Mouse (Mus musculus) gastrocnemius, adult 2 months (tissue): Measurements from ENCODE around the gene Ier3. TPM values are rescaled to one million over a fixed set of nuclear protein-coding genes. Genes with fewer than 3 reads are reported as not detected.

Experiments used
- DNase-seq: peaks from one replicate; pipeline ENCODE4 v3.0.0; 2022
- H3K27ac ChIP-seq: fragments of 200-600 bp; 2 replicates; pipeline ENCODE4 v1.8.1; 2022; ENCODE audit warnings: mild to moderate bottlenecking
- H3K4me3 ChIP-seq: fragments of 200-600 bp; 2 replicates; pipeline ENCODE4 v1.8.1; 2022; ENCODE audit warnings: mild to moderate bottlenecking, moderate library complexity
- CTCF ChIP-seq: fragments of 200-600 bp; IDR thresholded peaks from 2 replicates; pipeline ENCODE4 v1.8.1; 2022; ENCODE audit warnings: antibody characterized with exemption, mild to moderate bottlenecking, moderate library complexity
- intact Hi-C: fragments of 180-260 bp; cut with DNase I; formaldehyde crosslinking; loops from one replicate; pipeline ENCODE4 v1.15.1; 2025
- total RNA-seq, 2 experiments: library from RNA; stranded (reverse); gene quantifications; 2 replicates each; pipeline ENCODE4 v1.2.3; 2021

The Ier3 gene
- total RNA-seq, 2 experiments from 2014 or later: 4.4 to 8.6 TPM

GRCm38 (mm10) chr17:35790933-35791332, 30.6 kb upstream of the Ier3 start:
- Histone ChIP-seq H3K27ac (no peak overlapping the region), H3K4me3 (no peak overlapping the region)
- intact Hi-C loops: no loop called here
- DNase-seq: no peak
- no peak for TF ChIP-seq CTCF

- intact Hi-C loops: no loop called here
- Histone ChIP-seq H3K27ac (no peak overlapping the region), H3K4me3 (no peak overlapping the region)
- DNase-seq: no peak
- TF ChIP-seq CTCF: no peak
These were observed 28.6 kb upstream of the Ier3 start for GRCm38 (mm10) chr17:35792837-35793236.

GRCm38 (mm10) chr17:35795099-35795498, 26.4 kb upstream of the Ier3 start:
- H3K4me3 ChIP-seq: no peak overlapping the region
- intact Hi-C loops: no loop called here
- DNase-seq: no peak
- TF ChIP-seq CTCF: no peak
- H3K27ac ChIP-seq: no peak overlapping the region

GRCm38 (mm10) chr17:35795656-35796055, 25.8 kb upstream of the Ier3 start:
- no peak for TF ChIP-seq CTCF
- DNase-seq: no peak
- intact Hi-C loops: no loop called here
- H3K4me3 ChIP-seq: no peak overlapping the region
- no peak overlapping the region for H3K27ac ChIP-seq

DNA sequence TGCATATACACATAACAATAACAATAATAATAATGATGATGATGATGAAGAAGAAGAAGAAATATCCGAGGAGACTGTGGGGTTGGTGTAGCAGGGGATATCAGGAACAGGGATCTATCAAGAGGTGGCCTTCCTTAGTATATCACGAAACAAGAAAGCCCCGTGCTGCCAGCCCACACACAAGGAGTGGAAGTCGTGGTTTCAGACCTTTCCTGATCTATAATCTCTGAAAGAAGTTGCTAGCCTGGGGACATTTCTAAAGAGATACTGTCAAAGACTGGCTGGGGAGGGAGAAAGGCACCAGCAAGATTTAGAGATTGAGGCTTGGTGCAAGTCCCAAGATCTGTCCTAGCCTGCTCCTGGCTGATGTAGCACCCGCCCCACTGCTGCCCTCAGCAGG, 24.6 kb upstream of the Ier3 start:
- H3K4me3 ChIP-seq: no peak overlapping the region
- no peak overlapping the region for H3K27ac ChIP-seq
- intact Hi-C loops: no loop called here
- no peak for TF ChIP-seq CTCF
- no peak for DNase-seq

GRCm38 (mm10) chr17:35800905-35801304, 20.6 kb upstream of the Ier3 start:
- no peak overlapping the region for H3K4me3 ChIP-seq
- TF ChIP-seq CTCF: no peak
- H3K27ac ChIP-seq: no peak overlapping the region
- intact Hi-C loops: no loop called here
- DNase-seq: no peak

- peak; percentile 43 for DNase-seq
- Histone ChIP-seq H3K4me3 (no peak overlapping the region), H3K27ac (peak overlapping the region; percentile 17)
- no peak for TF ChIP-seq CTCF
- intact Hi-C loops: no loop called here
These were observed 18.5 kb upstream of the Ier3 start for GRCm38 (mm10) chr17:35803020-35803419.

DNA sequence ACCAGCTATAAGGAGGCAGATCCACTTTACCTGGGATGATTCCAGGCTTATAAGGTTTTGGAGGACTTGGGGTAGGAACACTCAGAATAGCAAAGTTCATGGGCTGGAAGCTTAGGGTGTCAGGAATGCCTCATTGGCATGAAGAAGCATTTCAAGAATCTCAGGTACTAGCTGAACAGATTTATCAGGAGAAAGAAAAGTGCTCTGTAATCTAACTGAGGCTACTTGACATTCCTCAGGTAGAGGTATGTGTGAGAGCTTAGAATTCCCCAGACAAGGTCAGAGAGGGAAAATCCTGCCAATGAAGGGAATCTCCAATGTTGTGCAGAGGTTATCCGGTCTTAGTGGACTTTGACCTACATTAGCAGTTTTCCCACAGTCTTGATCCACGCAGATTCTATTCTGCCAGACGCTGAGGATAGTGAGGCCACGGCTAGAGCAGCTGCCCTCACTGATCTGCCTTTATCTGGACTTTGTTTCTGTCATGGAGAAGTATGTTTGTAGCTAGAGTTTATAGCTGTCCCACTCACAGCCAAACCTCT, 17.6 kb upstream of the Ier3 start:
- intact Hi-C loops: no loop called here
- no peak for DNase-seq
- Histone ChIP-seq H3K4me3 (no peak overlapping the region), H3K27ac (no peak overlapping the region)
- no peak for TF ChIP-seq CTCF

DNA sequence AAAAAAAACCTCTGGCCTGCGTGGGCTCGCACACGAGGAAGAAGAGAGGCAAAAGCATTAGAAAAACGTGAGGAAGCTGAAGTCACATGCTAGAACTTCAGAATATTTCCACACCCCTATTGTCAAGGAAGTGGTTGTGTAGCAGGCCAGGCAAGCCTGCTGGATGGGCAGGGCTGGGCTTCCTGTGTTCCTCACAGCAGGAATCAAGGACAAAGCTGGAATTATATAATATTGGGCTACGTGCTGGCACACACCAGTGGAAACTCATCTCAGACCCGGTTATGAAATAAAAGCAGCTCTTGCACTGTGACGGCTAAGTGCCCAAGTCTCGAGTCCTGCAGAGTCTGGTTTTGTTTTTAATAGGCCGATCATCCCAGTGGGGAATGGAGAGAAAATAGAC, 13.4 kb upstream of the Ier3 start:
- intact Hi-C loops: no loop called here
- Histone ChIP-seq H3K4me3 (peak overlapping the region; percentile 36), H3K27ac (peak overlapping the region; percentile 84)
- TF ChIP-seq CTCF: no peak
- peak; percentile 69 for DNase-seq

DNA sequence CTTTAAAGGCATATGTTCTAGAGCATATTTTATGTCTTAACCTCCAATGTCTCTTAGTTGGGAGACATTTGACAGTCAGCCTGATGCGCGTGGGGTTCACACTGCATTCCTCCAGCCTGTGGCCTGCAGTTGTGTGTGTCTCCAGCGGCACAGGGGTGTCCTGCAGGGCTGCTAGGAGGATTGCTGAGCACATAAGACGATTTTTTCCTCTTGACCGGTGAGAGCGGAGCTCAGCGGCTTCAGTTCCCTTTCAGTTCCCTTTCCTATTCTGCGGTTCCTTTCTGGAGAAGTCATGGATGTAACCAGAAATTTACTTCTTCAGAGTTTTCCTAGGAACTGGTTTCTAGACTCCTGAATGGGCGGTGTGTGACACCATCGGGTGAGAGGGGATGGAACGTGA, 12.1 kb upstream of the Ier3 start:
- no peak for TF ChIP-seq CTCF
- H3K27ac ChIP-seq: peak overlapping the region; percentile 84
- no peak for DNase-seq
- intact Hi-C loops: no loop called here
- H3K4me3 ChIP-seq: no peak overlapping the region

GRCm38 (mm10) chr17:35810900-35811648, 10.4 kb upstream of the Ier3 start:
- TF ChIP-seq CTCF: no peak
- no peak overlapping the region for H3K4me3 ChIP-seq
- DNase-seq: no peak
- peak overlapping the region; percentile 84 for H3K27ac ChIP-seq
- intact Hi-C loops: loop anchor here (5.0 kb wide), 1 partner anchor 34 kb away; no protein-coding TSS in a partner anchor

- intact Hi-C loops: loop anchor here (5.0 kb wide), 1 partner anchor 35 kb away; no protein-coding TSS in a partner anchor
- no peak for TF ChIP-seq CTCF
- Histone ChIP-seq H3K27ac (peak overlapping the region; percentile 84), H3K4me3 (no peak overlapping the region)
- no peak for DNase-seq
These were observed 9.2 kb upstream of the Ier3 start for GRCm38 (mm10) chr17:35812307-35812706.

- peak overlapping the region; percentile 84 for H3K27ac ChIP-seq
- peak overlapping the region; percentile 34 for H3K4me3 ChIP-seq
- DNase-seq: no peak
- no peak for TF ChIP-seq CTCF
- intact Hi-C loops: loop anchor here (5.0 kb wide), 1 partner anchor 35 kb away; no protein-coding TSS in a partner anchor
These were observed 8.7 kb upstream of the Ier3 start for GRCm38 (mm10) chr17:35812736-35813135.

DNA sequence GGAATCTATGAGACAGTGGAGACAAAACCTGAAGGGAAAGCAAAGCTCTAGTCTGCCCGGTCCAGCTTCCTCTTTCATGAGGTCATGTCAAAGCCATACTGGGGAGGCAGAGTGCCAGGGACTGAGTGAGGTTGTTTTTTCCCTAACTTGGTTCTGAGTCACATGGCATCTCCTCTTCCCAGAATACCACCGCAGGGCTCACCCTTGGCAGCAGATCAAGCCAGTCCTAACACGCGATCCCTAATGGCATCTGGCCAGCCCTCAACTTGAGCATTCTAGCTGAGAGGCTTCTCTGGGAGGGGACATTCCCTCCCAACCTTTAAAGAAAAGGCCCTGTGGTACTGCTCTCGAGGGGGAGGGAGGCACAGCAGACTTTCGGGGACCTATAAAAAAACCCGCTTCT, 8.2 kb upstream of the Ier3 start:
- peak; percentile 94 for DNase-seq
- peak overlapping the region; percentile 34 for H3K4me3 ChIP-seq
- intact Hi-C loops: loop anchor here (5.0 kb wide), 1 partner anchor 36 kb away; no protein-coding TSS in a partner anchor
- peak overlapping the region; percentile 84 for H3K27ac ChIP-seq
- no peak for TF ChIP-seq CTCF
